Mouse (Mus musculus): ENCODE measurements at regions not wholly inside any gene's neighbourhood (a gene's known extent, or its start where the extent isn't known, plus 50 kb on each side); places are given as distances from the start of the nearest gene placed in this dataset.

- no peak for TF ChIP-seq CTCF (IDR thresholded peaks at IDR 0.05; ENCODE audit: low read depth, low read length)
- TF ChIP-seq POLR2A (IDR thresholded peaks at IDR 0.05; ENCODE audit: extremely low read depth, insufficient read depth, low read length), result no peak
These were observed 61.5 kb upstream of the Rxfp2 start for GRCm38 (mm10) chr5:149956931-149957330.

All from liver, adult 2 months (tissue).